Mouse (Mus musculus) embryo, embryonic 11 days (tissue): ENCODE data around the gene Klb.
A peak's percentile ranks its signal among the peaks of the same experiment; 100 is the strongest.

Experiments
- DNase-seq: peaks from one replicate; pipeline ENCODE4 v3.0.0-alpha.2; 2015

The Klb gene

DNA sequence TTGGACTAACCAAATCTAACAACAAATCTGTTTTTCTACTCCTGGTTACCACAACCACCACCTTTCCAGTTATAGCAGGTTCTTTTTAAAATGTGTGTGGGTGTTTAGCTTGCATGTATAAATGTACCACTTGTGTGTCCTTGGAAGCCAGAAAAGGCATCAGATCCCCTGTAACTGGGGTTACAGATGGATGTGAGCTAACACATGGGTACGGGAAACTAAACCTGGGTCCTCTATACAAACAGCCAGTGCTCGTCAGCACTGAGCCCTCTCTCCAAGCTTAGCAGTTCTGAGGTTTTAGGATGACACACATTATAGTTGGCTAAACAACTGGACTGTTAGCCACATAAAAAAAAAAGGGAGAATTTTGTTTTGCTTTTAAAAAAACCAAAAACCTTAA, 37.6 kb downstream of the Klb start:
- no peak for DNase-seq

DNA sequence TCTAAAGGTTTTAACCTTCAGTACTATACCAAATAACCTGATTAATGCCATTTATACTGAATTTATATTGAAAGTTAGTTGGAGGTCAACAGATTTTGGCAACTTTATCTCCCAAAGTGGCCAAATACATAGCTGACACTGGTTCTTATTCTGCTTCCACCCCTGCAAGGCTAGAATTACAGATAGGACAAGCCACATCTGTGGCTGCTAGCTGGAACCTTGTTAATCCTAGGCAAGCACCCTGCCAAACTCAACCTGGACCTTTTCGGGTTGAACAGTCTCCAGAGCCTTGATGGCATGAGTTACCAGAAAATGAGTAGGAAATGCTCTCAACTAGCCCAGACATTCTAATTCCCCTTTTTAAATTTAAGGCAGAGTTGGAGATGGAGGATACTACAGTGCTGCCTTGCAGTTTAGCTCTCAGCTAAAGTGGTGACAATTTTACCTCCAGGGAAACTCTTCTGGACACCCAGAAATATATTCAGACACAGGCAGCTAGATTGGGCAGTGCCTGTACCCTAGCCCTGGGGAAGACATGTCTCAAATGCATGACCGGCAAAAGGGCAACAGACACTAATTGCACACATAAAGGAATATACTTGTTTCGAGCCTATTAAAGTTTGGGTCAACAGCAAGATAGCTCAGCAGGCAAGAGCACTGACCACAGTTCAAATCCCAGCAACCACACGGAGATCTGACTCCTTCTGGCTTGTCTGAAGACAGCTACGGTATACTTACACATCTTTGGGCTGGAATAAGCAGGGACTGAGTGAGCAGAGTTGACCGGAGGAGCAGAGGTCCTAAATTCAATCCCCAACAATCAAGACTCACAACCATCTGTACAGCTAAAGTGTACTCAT, 39.1 kb downstream of the Klb start:
- no peak for DNase-seq

DNA sequence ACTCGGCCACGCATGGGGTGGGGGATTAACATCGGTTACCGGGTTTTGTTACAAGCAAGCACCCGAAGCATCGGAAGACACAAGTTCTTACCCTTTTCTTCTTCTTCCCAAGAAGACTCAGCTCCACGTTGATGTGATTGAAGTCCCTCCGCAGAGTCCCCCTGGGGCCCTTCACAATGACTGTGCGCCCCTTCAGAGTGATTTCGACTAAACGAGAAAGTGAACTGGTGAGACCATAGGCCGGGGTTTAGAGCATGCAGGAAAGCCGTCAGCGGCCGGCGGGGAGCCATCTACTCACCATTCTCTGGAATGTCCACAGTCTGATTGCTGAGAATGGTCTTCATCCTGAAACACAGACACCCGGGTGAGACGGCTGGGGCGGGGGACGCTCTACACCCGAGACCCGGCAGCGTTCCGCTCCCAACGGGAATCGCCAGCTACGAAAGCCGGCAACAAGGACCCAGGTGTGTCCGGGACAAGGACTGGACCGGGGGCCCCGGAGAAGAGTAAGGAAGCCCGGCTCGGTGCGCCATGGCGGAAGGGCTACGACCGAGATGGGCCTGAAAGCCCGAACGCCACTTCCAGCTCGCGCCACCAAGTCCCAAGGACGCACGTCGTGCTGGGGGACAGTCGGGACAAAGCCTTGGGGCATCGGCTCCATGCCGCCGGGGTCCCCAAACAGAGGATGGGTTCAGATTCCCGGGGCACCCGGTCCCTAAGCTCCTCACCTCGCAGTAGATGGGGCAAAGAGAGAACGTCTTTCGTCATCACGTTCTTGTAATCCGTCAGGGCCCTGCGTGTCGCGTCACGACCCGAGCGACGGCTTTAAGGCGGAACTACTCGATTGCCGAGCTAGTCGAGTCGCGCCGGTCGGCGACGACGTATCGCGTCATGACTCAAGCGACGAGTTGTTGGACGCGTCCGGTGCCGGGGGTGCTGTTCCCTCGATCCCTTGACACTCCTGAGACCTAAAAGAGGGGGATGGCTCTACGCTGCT, 42.8 kb downstream of the Klb start, which contains the start of the genes Rpl9 and Lias:
Gene Rpl9, minus strand, starts transcription at position 797 of the 997 bp plus-strand sequence.
Gene Lias, plus strand, starts transcription at position 850 of the 997 bp plus-strand sequence.
- peak; percentile 98 for DNase-seq

- DNase-seq, result peak; percentile 58
Observed at GRCm38 (mm10) chr5:65391753-65392152, 43.6 kb downstream of the Klb start.

- DNase-seq, result no peak
Observed at GRCm38 (mm10) chr5:65394425-65394824, 46.3 kb downstream of the Klb start.

GRCm38 (mm10) chr5:65401251-65401994, 53.3 kb downstream of the Klb start:
- DNase-seq, result peak; percentile 80

- DNase-seq, result peak; percentile 13
Observed at GRCm38 (mm10) chr5:65407989-65408388, 59.9 kb downstream of the Klb start.

GRCm38 (mm10) chr5:65415653-65416458, 67.7 kb downstream of the Klb start:
- peak; percentile 74 for DNase-seq

DNA sequence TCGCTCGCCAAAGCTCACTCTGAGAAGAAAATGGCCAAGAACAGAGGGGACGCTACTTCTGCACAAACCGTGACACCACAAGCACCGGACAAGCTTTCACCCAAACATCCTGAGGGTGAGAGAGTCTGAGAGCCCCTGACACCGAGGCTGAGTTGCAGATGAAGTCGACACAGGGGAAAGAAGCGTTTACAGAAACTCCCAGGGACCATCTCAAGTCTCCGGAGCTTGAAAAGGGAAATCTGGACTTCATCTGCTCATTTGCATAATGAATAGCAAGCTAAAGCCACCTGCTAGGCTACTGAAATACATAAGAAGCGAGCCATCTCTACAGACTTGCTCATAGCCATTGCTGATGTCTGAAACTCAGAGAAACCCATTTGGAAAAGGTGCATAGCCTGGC, 71.0 kb downstream of the Klb start:
- DNase-seq, result no peak

- DNase-seq, result no peak
Observed at GRCm38 (mm10) chr5:65420822-65421221, 72.7 kb downstream of the Klb start.

DNA sequence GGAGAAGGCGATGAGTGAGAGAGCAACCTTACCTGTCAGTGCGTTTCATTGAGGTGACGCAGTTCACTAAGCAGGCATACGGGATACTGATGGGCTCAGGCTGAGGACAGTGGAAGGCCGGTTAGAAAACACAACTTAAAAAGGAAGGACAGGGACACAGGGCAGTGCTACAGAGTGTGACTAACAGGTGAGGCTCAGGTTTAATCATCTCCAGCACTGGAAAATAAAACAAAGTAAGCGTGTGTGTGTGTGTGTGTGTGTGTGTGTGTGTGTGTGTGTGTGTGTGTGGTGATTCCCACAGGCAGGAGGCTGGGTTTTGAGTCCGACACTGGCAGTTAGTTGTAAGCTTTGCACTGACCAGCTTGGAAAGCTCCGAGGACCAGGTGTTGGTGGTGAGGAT, 74.7 kb downstream of the Klb start:
- no peak for DNase-seq

DNA sequence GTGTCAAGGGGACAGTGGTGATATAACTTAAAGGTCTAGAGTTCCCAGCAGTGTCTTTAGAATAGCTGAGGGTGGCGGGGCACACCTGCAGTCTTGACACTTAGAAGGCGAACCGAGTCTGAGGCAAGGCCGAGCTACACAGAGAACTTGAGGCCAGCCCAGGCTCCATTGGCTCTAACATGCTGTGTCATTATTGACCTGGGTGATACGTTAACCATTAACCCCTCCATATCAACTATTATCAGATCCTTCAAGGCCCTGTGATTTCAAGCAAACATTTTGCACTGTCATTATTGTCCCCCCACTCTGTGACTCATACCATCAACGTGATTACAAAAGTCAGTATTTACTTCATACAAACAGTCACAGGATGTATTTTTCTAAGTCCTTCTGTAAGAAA, 76.1 kb downstream of the Klb start:
- no peak for DNase-seq

- no peak for DNase-seq
Observed at GRCm38 (mm10) chr5:65425251-65425650, 77.1 kb downstream of the Klb start.

DNA sequence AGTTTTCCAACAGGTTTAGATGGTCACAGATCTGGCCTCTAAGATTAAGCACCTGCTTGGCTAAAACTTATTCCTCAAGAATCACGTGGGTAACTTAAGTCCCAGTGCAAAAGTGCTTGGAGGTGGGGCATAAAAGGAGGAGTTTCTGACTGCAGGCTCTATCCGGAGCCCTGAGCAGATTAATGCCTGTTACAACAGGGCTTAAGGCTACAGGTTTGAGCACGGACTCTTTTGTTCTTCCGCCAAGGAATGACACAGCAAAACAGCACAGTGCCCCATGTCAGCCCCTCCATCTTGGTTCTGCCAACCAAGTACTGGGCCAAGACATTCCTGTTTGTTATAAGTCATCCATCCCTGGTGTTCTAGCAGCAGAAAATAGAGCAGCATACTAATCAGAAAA, 80.2 kb downstream of the Klb start:
- DNase-seq, result no peak

DNA sequence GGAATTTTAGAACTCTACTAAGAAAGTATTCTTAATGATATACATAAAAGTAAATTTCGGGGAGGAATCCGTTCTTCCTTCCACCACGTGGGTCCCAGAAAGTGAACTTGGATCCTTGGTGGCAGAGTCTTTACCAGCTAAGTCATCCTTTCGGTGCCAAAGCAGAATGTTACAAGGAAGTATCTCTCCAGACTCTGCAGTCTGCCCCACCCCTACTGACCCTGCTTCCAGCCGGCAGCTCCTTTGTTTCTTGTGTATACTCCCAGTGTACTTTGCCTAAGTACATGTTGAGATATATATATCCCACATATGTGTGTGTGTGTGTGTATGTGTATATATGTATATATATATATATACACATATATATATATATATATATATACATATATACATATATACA, 81.3 kb downstream of the Klb start:
- no peak for DNase-seq
